ENCODE assay signal across 8 mouse cellular contexts in the genomic region with DNA sequence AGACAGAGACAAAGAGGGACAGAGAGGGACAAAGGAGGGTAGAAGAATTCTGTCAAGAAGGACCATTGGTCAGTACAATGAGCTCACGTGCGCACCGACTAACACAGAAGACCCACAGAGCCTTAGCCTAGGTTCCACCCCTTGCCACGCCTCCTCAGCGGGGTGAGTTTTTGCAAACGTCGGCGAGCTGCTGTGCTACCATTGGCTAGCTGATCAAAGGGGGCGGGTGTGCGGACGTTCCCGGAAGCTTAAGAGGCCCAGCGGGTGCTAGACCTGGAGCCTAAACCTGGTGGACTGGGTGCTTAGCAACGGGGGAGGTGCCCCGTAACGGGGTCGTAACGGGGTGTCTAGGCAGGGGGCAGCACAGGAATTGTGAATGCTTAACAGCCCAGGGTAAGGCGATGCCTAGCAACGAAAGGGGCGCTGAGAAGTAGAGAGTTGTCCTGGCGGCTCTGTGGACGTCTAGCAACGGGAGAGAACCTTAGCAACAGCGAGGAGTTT. TPM values are rescaled to one million over a fixed set of nuclear protein-coding genes. Genes with fewer than 3 reads are reported as not detected.
DNase-seq lines count a peak whose midpoint lies in the region; ATAC-seq and TF ChIP-seq lines count a peak whose summit lies in the region.

A gene (plus strand): TSS at position 243 of the 501 bp plus-strand sequence.

- under 1% methylated on average over 25 of the region's 25 CpGs for WGBS in forebrain, embryonic 10.5 days
- WGBS in heart, embryonic 15.5 days: under 1% methylated on average over 25 of the region's 25 CpGs
- under 1% methylated on average over 25 of the region's 25 CpGs for WGBS in liver, embryonic 14.5 days (ENCODE audit: insufficient replicate concordance)
- WGBS in neural tube, embryonic 11.5 days: under 1% methylated on average over 25 of the region's 25 CpGs
- 1% methylated on average over 25 of the region's 25 CpGs for WGBS in stomach, postnatal 0 days

- H3K36me3 ChIP-seq in forebrain, embryonic 10.5 days (replicated peaks): peaks cover 7% of the 10 kb centered on the region
- no peaks in the 10 kb centered on the region; the same call in 1 of the 2 replicates for H3K36me3 ChIP-seq in heart, embryonic 15.5 days
- H3K36me3 ChIP-seq in liver, embryonic 14.5 days (replicated peaks; ENCODE audit: control insufficient read depth, insufficient read depth, low read depth): no peaks in the 10 kb centered on the region
- no peaks in the 10 kb centered on the region for H3K36me3 ChIP-seq in neural tube, embryonic 11.5 days (ENCODE audit: control insufficient read depth, insufficient read depth, low read length)
- H3K36me3 ChIP-seq in stomach, postnatal 0 days (ENCODE audit: control insufficient read depth, insufficient read depth, low read length): no peaks in the 10 kb centered on the region

- H3K9me3 ChIP-seq in forebrain, embryonic 10.5 days: no peaks in the 10 kb centered on the region
- H3K9me3 ChIP-seq in heart, embryonic 15.5 days (replicated peaks): no peaks in the 10 kb centered on the region
- no peaks in the 10 kb centered on the region for H3K9me3 ChIP-seq in liver, embryonic 14.5 days (ENCODE audit: control insufficient read depth, low read length)
- no peaks in the 10 kb centered on the region for H3K9me3 ChIP-seq in neural tube, embryonic 11.5 days (ENCODE audit: control insufficient read depth, low read length)
- H3K9me3 ChIP-seq in stomach, postnatal 0 days (ENCODE audit: control insufficient read depth, low read length): no peaks in the 10 kb centered on the region

- H3K27me3 ChIP-seq in forebrain, embryonic 10.5 days (ENCODE audit: poor library complexity, severe bottlenecking): no peaks in the 10 kb centered on the region
- no peaks in the 10 kb centered on the region for H3K27me3 ChIP-seq in heart, embryonic 15.5 days
- H3K27me3 ChIP-seq in liver, embryonic 14.5 days (ENCODE audit: control insufficient read depth, insufficient read depth, low read length): no peaks in the 10 kb centered on the region
- no peaks in the 10 kb centered on the region for H3K27me3 ChIP-seq in neural tube, embryonic 11.5 days (ENCODE audit: control insufficient read depth, insufficient read depth, low read length)
- H3K27me3 ChIP-seq in stomach, postnatal 0 days (ENCODE audit: control insufficient read depth, insufficient read depth, low read length): no peaks in the 10 kb centered on the region

- ATAC-seq in heart, embryonic 15.5 days (replicated peaks; ENCODE audit: insufficient number of reproducible peaks, insufficient read depth, low FRiP score, low read depth): peak; percentile 90
- peak; percentile 83 for ATAC-seq in liver, embryonic 14.5 days (ENCODE audit: insufficient read depth)
- peak; percentile 92 for ATAC-seq in neural tube, embryonic 11.5 days (ENCODE audit: insufficient read depth, low FRiP score, low TSS enrichment)
- ATAC-seq in stomach, postnatal 0 days (ENCODE audit: low FRiP score, low TSS enrichment): peak; percentile 88

- H3K27ac ChIP-seq in forebrain, embryonic 10.5 days: peak within 1 kb of the TSS; percentile 88
- H3K27ac ChIP-seq in heart, embryonic 15.5 days: peak within 1 kb of the TSS; percentile 48
- no peak within 1 kb of the TSS for H3K27ac ChIP-seq in liver, embryonic 14.5 days
- peak within 1 kb of the TSS; percentile 64 for H3K27ac ChIP-seq in neural tube, embryonic 11.5 days (ENCODE audit: low read depth, low read length)
- peak within 1 kb of the TSS; percentile 84 for H3K27ac ChIP-seq in stomach, postnatal 0 days (replicated peaks)

- peaks cover 35% of the 10 kb centered on the region for H3K4me1 ChIP-seq in forebrain, embryonic 10.5 days
- H3K4me1 ChIP-seq in heart, embryonic 15.5 days (replicated peaks): peaks cover 22% of the 10 kb centered on the region
- peaks cover 12% of the 10 kb centered on the region in 2 experiments for H3K4me1 ChIP-seq in liver, embryonic 14.5 days (replicated peaks; ENCODE audit: control insufficient read depth in 2 of 2, insufficient read depth in 2 of 2, low read length in 1 of 2)
- peaks cover 4% of the 10 kb centered on the region; the same call in 1 of the 2 replicates for H3K4me1 ChIP-seq in neural tube, embryonic 11.5 days (ENCODE audit: control insufficient read depth, insufficient read depth, low read length)
- peaks cover 3% of the 10 kb centered on the region; the same call in 1 of the 2 replicates for H3K4me1 ChIP-seq in stomach, postnatal 0 days (replicated peaks; ENCODE audit: control insufficient read depth, insufficient read depth)

- TF ChIP-seq CTCF in liver, embryonic 14.5 days (IDR thresholded peaks at IDR 0.05; ENCODE audit: low read depth): peak; percentile 37; the same call in 1 of the 2 replicates
- TF ChIP-seq CTCF in stomach, postnatal 0 days (IDR thresholded peaks at IDR 0.05; ENCODE audit: low read depth): peak; percentile 41; the same call in 1 of the 2 replicates

- TF ChIP-seq EP300 in liver, embryonic 14.5 days (IDR thresholded peaks at IDR 0.05; ENCODE audit: low read depth): no peak
- no peak for TF ChIP-seq EP300 in stomach, postnatal 0 days (optimal IDR thresholded peaks at IDR 0.05)

- H3K4me3 ChIP-seq in forebrain, embryonic 10.5 days: peak within 1 kb of the TSS; percentile 63
- peak within 1 kb of the TSS; percentile 69 for H3K4me3 ChIP-seq in heart, embryonic 15.5 days
- peak within 1 kb of the TSS; percentile 59 to 92 for H3K4me3 ChIP-seq in liver, embryonic 14.5 days (ENCODE audit: insufficient read depth in 1 of 2, low read depth in 2 of 2, low read length in 2 of 2)
- H3K4me3 ChIP-seq in neural tube, embryonic 11.5 days (ENCODE audit: low read depth, low read length): peak within 1 kb of the TSS; percentile 43
- peak within 1 kb of the TSS; percentile 60 for H3K4me3 ChIP-seq in stomach, postnatal 0 days (ENCODE audit: low read depth, low read length)

- peak; percentile 82 to 90 for DNase-seq in CD8-positive naive resting alpha-beta T cell, adult 2 months (ENCODE audit: low read depth in 2 of 2, low spot score in 2 of 2)
- DNase-seq in c-Kit-positive CD71-negative TER-119-negative erythroid progenitor cells, embryonic 14.5 days (ENCODE audit: low read depth): peak; percentile 94
- DNase-seq in forebrain, embryonic 10.5 days (ENCODE audit: extremely low spot score, low spot score): peak; percentile 98
- peak; percentile 97 to 98 for DNase-seq in kidney, postnatal 25 days
- peak; percentile 90 to 93 (median 91) for DNase-seq in liver, embryonic 14.5 days (ENCODE audit: low read depth in 3 of 3, low spot score in 3 of 3)
- peak; percentile 97 for DNase-seq in neural tube, embryonic 11.5 days (ENCODE audit: low spot score)
- peak; percentile 98 for DNase-seq in stomach, postnatal 0 days (ENCODE audit: low spot score)

- peak within 1 kb of the TSS; percentile 75 for H3K4me2 ChIP-seq in heart, embryonic 15.5 days
- peak within 1 kb of the TSS; percentile 73 for H3K4me2 ChIP-seq in liver, embryonic 14.5 days (ENCODE audit: low read depth)
- peak within 1 kb of the TSS; percentile 42 for H3K4me2 ChIP-seq in neural tube, embryonic 11.5 days (ENCODE audit: low read depth)
- peak within 1 kb of the TSS; percentile 64 for H3K4me2 ChIP-seq in stomach, postnatal 0 days (replicated peaks; ENCODE audit: low read depth)

- H3K9ac ChIP-seq in heart, embryonic 15.5 days: peak within 1 kb of the TSS; percentile 55
- H3K9ac ChIP-seq in liver, embryonic 14.5 days (replicated peaks): peak within 1 kb of the TSS; percentile 38
- peak within 1 kb of the TSS; percentile 52 for H3K9ac ChIP-seq in neural tube, embryonic 11.5 days (ENCODE audit: low read length)
- peak within 1 kb of the TSS; percentile 67 for H3K9ac ChIP-seq in stomach, postnatal 0 days (ENCODE audit: low read length)

RNA-seq across cellular contexts. Expression of the gene that starts here (rescaled TPM):
- polyA plus RNA-seq in forebrain, embryonic 10.5 days (2016; fragmentation: Nextera tagmentation; extraction: Ambion mirVana): 24.1 and 24.4 TPM in 2 replicates
- 13.9 and 14.7 TPM in 2 replicates for polyA plus RNA-seq in heart, embryonic 15.5 days (2015; fragmentation: Nextera tagmentation; extraction: Ambion mirVana)
- polyA plus RNA-seq in liver, embryonic 14.5 days (2012; rRNA removed): 9.3 and 12.4 TPM in 2 replicates
- 17.7 and 19.8 TPM in 2 replicates for polyA plus RNA-seq in liver, embryonic 14.5 days (2014; fragmentation: Nextera tagmentation; extraction: Ambion mirVana)
- 15.8 and 17.1 TPM in 2 replicates for polyA plus RNA-seq in neural tube, embryonic 11.5 days (2014; fragmentation: Nextera tagmentation; extraction: Ambion mirVana)
- polyA plus RNA-seq in stomach, postnatal 0 days (2015; fragmentation: Nextera tagmentation; extraction: Ambion mirVana): 25.0 and 26.6 TPM in 2 replicates
